Mouse (Mus musculus): Measurements from ENCODE around the gene Zfyve21. TPM values are rescaled to one million over a fixed set of nuclear protein-coding genes. Genes with fewer than 3 reads are reported as not detected.

Zfyve21 gene
- total RNA-seq, 2 experiments from 2014 or later, result 20.7 to 21.1 TPM

DNA sequence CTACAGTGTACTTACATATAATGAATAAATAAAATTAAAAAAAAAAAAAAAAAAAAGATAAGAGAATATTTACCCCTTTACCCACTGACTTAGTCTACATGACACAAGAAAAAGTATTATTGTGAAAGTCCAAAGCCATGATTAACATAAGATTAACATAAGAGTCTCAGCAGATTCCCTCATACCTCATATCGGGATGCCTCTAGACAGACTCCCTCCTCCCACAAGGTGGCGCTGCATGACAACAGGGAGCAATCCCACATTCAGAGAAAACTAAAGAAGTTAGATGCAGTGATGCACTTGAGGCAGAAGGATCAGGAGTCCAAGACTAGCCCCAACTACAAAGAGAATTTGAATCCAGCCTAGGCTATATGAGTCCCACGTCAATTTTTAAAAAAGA, 64.2 kb downstream of the Zfyve21 start:
- DNase-seq (ENCODE audit: low spot score in 2 of 2), result peak; percentile 66 to 78
- intact Hi-C loops (cut with DNase I), result loop anchor here (1.0 to 5.0 kb wide), 3 partner anchors 68 to 214 kb away; no protein-coding TSS in a partner anchor

Other genes with a start within 250 kb of the Zfyve21 start
- gene Mark3, start 239.6 kb upstream of the Zfyve21 start, total RNA-seq (2021), result 100 to 1,000 TPM; 107 to 109 TPM
- 1,000 to 10,000 TPM; 1,727 to 1,729 TPM for gene Ckb, start 141.8 kb upstream of the Zfyve21 start, total RNA-seq (2021)
- gene Trmt61a, start 136.1 kb upstream of the Zfyve21 start, total RNA-seq (2021), result 10 to 100 TPM; 17.1 to 17.4 TPM
- 10 to 100 TPM; 53.9 to 56.9 TPM for gene Bag5, start 100.9 kb upstream of the Zfyve21 start, total RNA-seq (2021)
- 10 to 100 TPM; 37.0 to 40.0 TPM for gene Apopt1, start 100.9 kb upstream of the Zfyve21 start, total RNA-seq (2021)
- gene Klc1, start 55.3 kb upstream of the Zfyve21 start, total RNA-seq (2021), result 100 to 1,000 TPM; 764 to 822 TPM
- 1 to 10 TPM; 3.3 to 4.2 TPM for gene Xrcc3, start 297 bp upstream of the Zfyve21 start, total RNA-seq (2021)
- 10 to 100 TPM; 58.4 to 63.9 TPM for gene Ppp1r13b, start 93.9 kb downstream of the Zfyve21 start, total RNA-seq (2021)
- 100 to 1,000 TPM; 375 to 382 TPM for gene Atp5mpl, start 152.8 kb downstream of the Zfyve21 start, total RNA-seq (2021)
- gene Tdrd9, start 157.4 kb downstream of the Zfyve21 start, total RNA-seq (2021), result under 1 TPM; 0.28 to 0.85 TPM
- under 1 TPM; 0.34 to 0.50 TPM for gene Rd3l, start 167.1 kb downstream of the Zfyve21 start, total RNA-seq (2021)

Data from left cerebral cortex, postnatal 25 days (tissue).